Mouse (Mus musculus): ENCODE data around the gene Fbxo7. TPM values are rescaled to one million over a fixed set of nuclear protein-coding genes. Genes with fewer than 3 reads are reported as not detected.

Fbxo7 gene
- polyA plus RNA-seq, 1 experiment from 2014 or later = 60.6 TPM

DNA sequence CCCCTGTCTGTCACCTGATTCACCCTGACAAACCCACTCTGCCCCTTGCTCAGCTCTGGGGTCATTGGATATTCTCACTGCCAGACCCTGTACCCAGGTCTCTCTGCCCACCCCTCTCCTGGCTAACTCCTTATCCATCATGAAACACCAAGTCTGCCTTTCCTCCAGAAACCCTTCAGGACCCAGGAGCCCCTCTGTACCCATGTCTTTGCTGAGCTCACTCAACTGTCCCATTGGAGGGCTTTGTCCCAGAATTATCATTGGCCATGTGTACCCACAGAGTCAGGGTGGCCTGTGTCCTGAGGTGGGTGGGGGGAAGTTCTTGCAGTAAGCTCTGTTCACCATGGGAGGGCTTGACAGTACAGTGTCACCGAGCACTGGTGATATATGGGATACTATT, 43.9 kb downstream of the Fbxo7 start:
- no peaks in the 10 kb centered on the region for H3K4me1 ChIP-seq (ENCODE audit: control insufficient read depth, low read depth, low read length)
- H3K4me2 ChIP-seq (ENCODE audit: low read depth, low read length) = no peak overlapping the region
- H3K27ac ChIP-seq (ENCODE audit: low read length) = no peak overlapping the region
- H3K36me3 ChIP-seq (ENCODE audit: control insufficient read depth, insufficient read depth) = no peaks in the 10 kb centered on the region
- WGBS (ENCODE audit: insufficient replicate concordance) = 58% methylated on average over 1 of the region's 1 CpGs
- H3K4me3 ChIP-seq (ENCODE audit: low read depth, low read length) = no peak overlapping the region
- no peak overlapping the region for H3K9ac ChIP-seq (ENCODE audit: low read depth, low read length)
- H3K9me3 ChIP-seq (replicated peaks; ENCODE audit: control insufficient read depth, low read length) = no peaks in the 10 kb centered on the region
- H3K27me3 ChIP-seq (ENCODE audit: control insufficient read depth, insufficient read depth, low read depth, low read length) = no peaks in the 10 kb centered on the region
- ATAC-seq (ENCODE audit: low read depth) = no peak

DNA sequence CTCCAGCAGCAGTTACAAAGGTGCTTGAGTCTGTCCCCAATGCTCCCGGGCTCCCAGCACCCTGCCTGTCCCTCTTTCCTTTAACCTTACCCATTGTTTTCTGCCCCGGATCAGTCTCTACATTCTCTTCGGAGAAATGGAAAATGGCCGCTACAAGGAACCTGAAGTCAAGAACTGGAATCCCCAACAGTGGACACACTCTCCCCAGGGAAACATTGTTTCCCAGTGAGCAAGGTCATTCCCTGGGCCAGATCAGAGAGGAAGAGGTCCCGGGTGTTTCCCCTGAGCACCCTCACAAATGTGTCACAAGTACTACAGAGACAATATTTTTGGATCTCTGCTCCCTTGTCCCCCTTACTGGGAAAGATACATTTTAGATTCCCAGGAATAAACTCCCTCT, 44.9 kb downstream of the Fbxo7 start:
- H3K4me3 ChIP-seq (ENCODE audit: low read depth, low read length) = no peak overlapping the region

GRCm38 (mm10) chr10:86067911-86068310, 46.1 kb downstream of the Fbxo7 start:
- H3K36me3 ChIP-seq (ENCODE audit: control insufficient read depth, insufficient read depth) = no peaks in the 10 kb centered on the region
- H3K4me1 ChIP-seq (ENCODE audit: control insufficient read depth, low read depth, low read length) = no peaks in the 10 kb centered on the region
- no peak overlapping the region for H3K27ac ChIP-seq (ENCODE audit: low read length)
- ATAC-seq (ENCODE audit: low read depth) = no peak
- H3K4me2 ChIP-seq (ENCODE audit: low read depth, low read length) = no peak overlapping the region
- 52% methylated on average over 10 of the region's 10 CpGs for WGBS (ENCODE audit: insufficient replicate concordance)
- no peaks in the 10 kb centered on the region for H3K9me3 ChIP-seq (replicated peaks; ENCODE audit: control insufficient read depth, low read length)
- H3K4me3 ChIP-seq (ENCODE audit: low read depth, low read length) = no peak overlapping the region
- H3K9ac ChIP-seq (ENCODE audit: low read depth, low read length) = no peak overlapping the region
- H3K27me3 ChIP-seq (ENCODE audit: control insufficient read depth, insufficient read depth, low read depth, low read length) = no peaks in the 10 kb centered on the region

More for the DNA sequence above, 44.9 kb downstream of the Fbxo7 start:
- no peak for ATAC-seq (ENCODE audit: low read depth)
- WGBS (ENCODE audit: insufficient replicate concordance) = 67% methylated on average over 5 of the region's 5 CpGs
- no peaks in the 10 kb centered on the region for H3K27me3 ChIP-seq (ENCODE audit: control insufficient read depth, insufficient read depth, low read depth, low read length)
- H3K4me1 ChIP-seq (ENCODE audit: control insufficient read depth, low read depth, low read length) = no peaks in the 10 kb centered on the region
- no peak overlapping the region for H3K9ac ChIP-seq (ENCODE audit: low read depth, low read length)
- no peaks in the 10 kb centered on the region for H3K9me3 ChIP-seq (replicated peaks; ENCODE audit: control insufficient read depth, low read length)
- H3K4me2 ChIP-seq (ENCODE audit: low read depth, low read length) = no peak overlapping the region
- no peak overlapping the region for H3K27ac ChIP-seq (ENCODE audit: low read length)
- no peaks in the 10 kb centered on the region for H3K36me3 ChIP-seq (ENCODE audit: control insufficient read depth, insufficient read depth)

DNA sequence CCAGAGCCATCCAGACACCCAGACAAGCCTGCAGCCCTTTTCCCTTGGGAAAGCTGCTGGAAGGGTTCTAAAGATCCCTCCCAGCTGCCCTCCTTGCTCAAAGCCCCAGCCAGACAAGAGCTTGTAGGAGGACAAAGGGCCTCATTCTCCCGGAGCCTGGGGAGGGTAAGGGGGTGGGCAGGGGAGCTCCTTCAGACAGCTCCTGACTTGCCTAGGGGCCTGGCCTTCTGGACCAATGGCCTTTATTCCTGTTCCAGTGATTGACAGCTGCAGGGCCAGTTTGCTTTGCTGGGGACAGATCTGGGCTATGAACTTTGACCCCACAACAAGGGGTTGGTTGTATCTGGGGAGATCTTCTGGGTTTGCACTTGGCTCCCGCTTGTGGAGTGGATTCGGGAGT, 47.6 kb downstream of the Fbxo7 start:
- Histone ChIP-seq H3K9ac (ENCODE audit: low read depth, low read length) (no peak overlapping the region), H3K4me2 (ENCODE audit: low read depth, low read length) (no peak overlapping the region), H3K36me3 (ENCODE audit: control insufficient read depth, insufficient read depth) (no peaks in the 10 kb centered on the region), H3K9me3 (replicated peaks; ENCODE audit: control insufficient read depth, low read length) (no peaks in the 10 kb centered on the region), H3K27me3 (ENCODE audit: control insufficient read depth, insufficient read depth, low read depth, low read length) (no peaks in the 10 kb centered on the region), H3K4me1 (ENCODE audit: control insufficient read depth, low read depth, low read length) (no peaks in the 10 kb centered on the region), H3K4me3 (ENCODE audit: low read depth, low read length) (no peak overlapping the region), H3K27ac (ENCODE audit: low read length) (no peak overlapping the region)
- 59% methylated on average over 3 of the region's 3 CpGs for WGBS (ENCODE audit: insufficient replicate concordance)
- ATAC-seq (ENCODE audit: low read depth) = peak; percentile 41; the same call in 1 of the 2 replicates

DNA sequence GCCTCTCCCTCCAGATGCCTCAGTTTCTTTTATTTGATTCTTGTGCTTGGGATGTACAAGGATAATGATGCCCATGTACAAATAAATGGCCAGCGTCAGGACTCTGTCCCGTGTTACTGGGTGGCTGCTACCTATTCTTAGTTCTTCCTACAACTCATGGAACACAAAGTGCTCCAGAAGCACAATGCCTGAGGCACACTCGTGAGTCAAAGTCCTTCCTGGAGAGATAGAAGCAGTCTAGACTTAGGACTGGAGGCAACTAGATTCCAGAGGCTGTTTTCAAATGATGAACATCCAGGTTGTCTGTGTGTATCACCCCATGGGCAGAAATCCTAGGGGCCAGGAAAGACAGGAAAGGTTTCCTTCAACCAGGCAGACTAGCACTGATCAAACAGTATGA, 49.0 kb downstream of the Fbxo7 start:
- Histone ChIP-seq H3K9ac (ENCODE audit: low read depth, low read length) (no peak overlapping the region), H3K27me3 (ENCODE audit: control insufficient read depth, insufficient read depth, low read depth, low read length) (no peaks in the 10 kb centered on the region), H3K4me2 (ENCODE audit: low read depth, low read length) (no peak overlapping the region), H3K9me3 (replicated peaks; ENCODE audit: control insufficient read depth, low read length) (no peaks in the 10 kb centered on the region), H3K27ac (ENCODE audit: low read length) (no peak overlapping the region), H3K36me3 (ENCODE audit: control insufficient read depth, insufficient read depth) (no peaks in the 10 kb centered on the region), H3K4me3 (ENCODE audit: low read depth, low read length) (no peak overlapping the region), H3K4me1 (ENCODE audit: control insufficient read depth, low read depth, low read length) (no peaks in the 10 kb centered on the region)
- ATAC-seq (ENCODE audit: low read depth) = no peak
- 59% methylated on average over 3 of the region's 3 CpGs for WGBS (ENCODE audit: insufficient replicate concordance)

GRCm38 (mm10) chr10:86074134-86074533, 52.4 kb downstream of the Fbxo7 start:
- H3K9ac ChIP-seq (ENCODE audit: low read depth, low read length) = no peak overlapping the region
- H3K36me3 ChIP-seq (ENCODE audit: control insufficient read depth, insufficient read depth) = no peaks in the 10 kb centered on the region
- no peak overlapping the region for H3K27ac ChIP-seq (ENCODE audit: low read length)
- no peak for ATAC-seq (ENCODE audit: low read depth)
- no peak overlapping the region for H3K4me3 ChIP-seq (ENCODE audit: low read depth, low read length)
- H3K27me3 ChIP-seq (ENCODE audit: control insufficient read depth, insufficient read depth, low read depth, low read length) = no peaks in the 10 kb centered on the region
- no peaks in the 10 kb centered on the region for H3K9me3 ChIP-seq (replicated peaks; ENCODE audit: control insufficient read depth, low read length)
- H3K4me1 ChIP-seq (ENCODE audit: control insufficient read depth, low read depth, low read length) = no peaks in the 10 kb centered on the region
- H3K4me2 ChIP-seq (ENCODE audit: low read depth, low read length) = no peak overlapping the region
- WGBS (ENCODE audit: insufficient replicate concordance) = 50% methylated on average over 4 of the region's 4 CpGs

DNA sequence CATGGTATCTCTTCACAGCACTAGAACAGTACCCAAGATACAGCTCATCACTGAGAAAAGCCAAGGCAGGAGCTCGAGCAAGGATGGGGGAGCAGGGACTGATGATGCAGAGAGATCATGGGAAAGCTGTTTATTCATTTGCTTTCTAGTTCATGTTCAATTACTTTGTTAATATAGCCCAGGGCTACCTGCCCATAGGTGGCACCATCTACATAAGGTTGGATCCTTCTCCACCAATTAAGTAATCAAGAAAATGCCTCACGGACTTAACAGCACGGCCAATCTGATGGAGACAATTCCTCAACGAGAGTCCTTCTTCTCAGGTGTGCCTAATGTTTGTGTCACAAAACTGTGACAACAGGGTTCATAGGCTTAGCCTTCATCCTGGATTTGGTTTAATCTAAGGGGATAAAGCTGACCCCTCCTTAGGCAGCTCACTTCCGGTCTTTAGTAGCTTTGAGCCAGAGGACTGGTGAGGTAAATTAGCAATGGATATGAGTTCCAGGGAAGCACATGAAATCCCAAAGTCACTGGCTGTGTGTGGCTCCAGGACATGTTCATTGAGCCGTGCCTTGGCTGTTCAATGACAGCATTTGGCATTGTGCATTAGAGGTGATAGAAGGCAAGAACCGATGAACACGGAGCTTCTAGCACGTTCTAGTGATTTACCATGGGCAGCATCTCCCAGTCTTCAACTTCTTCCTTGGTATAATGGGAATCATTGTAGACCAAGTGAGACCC, 53.4 kb downstream of the Fbxo7 start:
- no peaks in the 10 kb centered on the region for H3K36me3 ChIP-seq (ENCODE audit: control insufficient read depth, insufficient read depth)
- no peaks in the 10 kb centered on the region for H3K9me3 ChIP-seq (replicated peaks; ENCODE audit: control insufficient read depth, low read length)
- no peaks in the 10 kb centered on the region for H3K4me1 ChIP-seq (ENCODE audit: control insufficient read depth, low read depth, low read length)
- no peak overlapping the region for H3K4me2 ChIP-seq (ENCODE audit: low read depth, low read length)
- ATAC-seq (ENCODE audit: low read depth) = no peak
- H3K27ac ChIP-seq (ENCODE audit: low read length) = no peak overlapping the region
- no peak overlapping the region for H3K9ac ChIP-seq (ENCODE audit: low read depth, low read length)
- 63% methylated on average over 9 of the region's 9 CpGs for WGBS (ENCODE audit: insufficient replicate concordance)
- H3K27me3 ChIP-seq (ENCODE audit: control insufficient read depth, insufficient read depth, low read depth, low read length) = no peaks in the 10 kb centered on the region
- no peak overlapping the region for H3K4me3 ChIP-seq (ENCODE audit: low read depth, low read length)

DNA sequence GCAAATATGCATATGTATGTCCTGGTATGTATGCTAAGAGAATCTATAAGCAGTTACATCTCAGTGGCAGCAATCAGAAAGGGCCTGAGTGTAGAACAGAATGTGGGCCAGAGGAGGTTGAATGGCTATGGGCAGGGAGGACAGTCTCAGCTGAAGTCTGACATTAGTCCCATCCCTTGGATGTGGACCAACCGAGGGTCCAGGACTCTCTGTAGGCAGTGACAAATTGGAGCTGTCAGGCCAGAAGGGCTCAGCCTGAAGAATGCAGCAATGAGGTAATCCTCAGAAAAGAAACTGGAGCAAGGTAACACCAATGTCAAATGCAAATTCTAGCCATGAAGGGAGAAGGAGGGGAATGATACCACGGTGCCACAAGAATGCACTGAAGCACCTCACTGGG, 55.5 kb downstream of the Fbxo7 start:
- H3K4me3 ChIP-seq (ENCODE audit: low read depth, low read length) = no peak overlapping the region
- H3K27me3 ChIP-seq (ENCODE audit: control insufficient read depth, insufficient read depth, low read depth, low read length) = no peaks in the 10 kb centered on the region
- no peaks in the 10 kb centered on the region for H3K9me3 ChIP-seq (replicated peaks; ENCODE audit: control insufficient read depth, low read length)
- H3K4me1 ChIP-seq (ENCODE audit: control insufficient read depth, low read depth, low read length) = no peaks in the 10 kb centered on the region
- 68% methylated on average over 2 of the region's 2 CpGs for WGBS (ENCODE audit: insufficient replicate concordance)
- H3K27ac ChIP-seq (ENCODE audit: low read length) = no peak overlapping the region
- H3K36me3 ChIP-seq (ENCODE audit: control insufficient read depth, insufficient read depth) = no peaks in the 10 kb centered on the region
- no peak overlapping the region for H3K9ac ChIP-seq (ENCODE audit: low read depth, low read length)
- no peak for ATAC-seq (ENCODE audit: low read depth)
- no peak overlapping the region for H3K4me2 ChIP-seq (ENCODE audit: low read depth, low read length)

DNA sequence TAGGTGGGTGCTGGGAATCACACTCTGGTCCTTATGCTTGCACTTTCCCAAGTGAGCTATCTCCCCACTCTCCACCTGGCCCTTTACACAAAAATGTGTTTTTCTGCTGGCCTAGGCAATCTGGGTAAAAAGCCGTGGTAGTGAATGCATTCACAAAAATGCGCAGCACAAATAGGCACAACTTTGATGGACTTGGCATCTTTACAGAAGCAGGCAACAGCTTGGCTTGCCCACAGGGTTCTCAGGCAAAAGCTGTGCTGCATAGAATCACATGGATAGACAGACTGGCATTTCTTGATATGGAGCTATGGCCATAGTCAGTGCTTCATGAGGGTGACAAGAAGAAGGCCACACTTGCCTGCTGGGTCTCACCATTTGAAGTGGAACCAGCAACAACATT, 57.0 kb downstream of the Fbxo7 start:
- WGBS (ENCODE audit: insufficient replicate concordance) = 69% methylated on average over 2 of the region's 2 CpGs

More for the DNA sequence above, 57.0 kb downstream of the Fbxo7 start:
- no peak overlapping the region for H3K4me2 ChIP-seq (ENCODE audit: low read depth, low read length)
- H3K9me3 ChIP-seq (replicated peaks; ENCODE audit: control insufficient read depth, low read length) = no peaks in the 10 kb centered on the region
- ATAC-seq (ENCODE audit: low read depth) = no peak
- no peaks in the 10 kb centered on the region for H3K4me1 ChIP-seq (ENCODE audit: control insufficient read depth, low read depth, low read length)
- H3K4me3 ChIP-seq (ENCODE audit: low read depth, low read length) = no peak overlapping the region
- no peak overlapping the region for H3K9ac ChIP-seq (ENCODE audit: low read depth, low read length)
- no peaks in the 10 kb centered on the region for H3K36me3 ChIP-seq (ENCODE audit: control insufficient read depth, insufficient read depth)
- no peaks in the 10 kb centered on the region for H3K27me3 ChIP-seq (ENCODE audit: control insufficient read depth, insufficient read depth, low read depth, low read length)
- no peak overlapping the region for H3K27ac ChIP-seq (ENCODE audit: low read length)

All from liver, embryonic 16.5 days (tissue).